Mouse (Mus musculus) liver, adult 10 weeks (tissue): Measurements from ENCODE around the gene Plscr4. TPM values are rescaled to one million over a fixed set of nuclear protein-coding genes. Genes with fewer than 3 reads are reported as not detected.

ENCODE experiments used
- polyA plus RNA-seq: library from polyadenylated mRNA; stranded (reverse); fragments of 350-450 nt; fragmentation: Illumina TruSeq; extraction: RNeasy Lipid Tissue Mini Kit (QIAGEN cat#74804); gene quantifications from one replicate; pipeline ENCODE4 v1.2.3, GENCODE M21; 2014; ENCODE audit warnings: low read depth, low replicate concordance

Gene Plscr4
- polyA plus RNA-seq = 6.7 TPM

GRCm38 (mm10) chr9:92457261-92458058 is at the start of gene Plscr4:
Plscr4 (plus strand) TSS chr9:92457373.

Other genes with a start within 250 kb of the Plscr4 start
- gene Plscr1, start 207.6 kb upstream of the Plscr4 start, polyA plus RNA-seq = 20.9 TPM
- 77.8 TPM for gene Plscr2, start 181.8 kb upstream of the Plscr4 start, polyA plus RNA-seq
- gene 1700057G04Rik, start 148.0 kb upstream of the Plscr4 start, polyA plus RNA-seq = not detected
- gene Plod2, start 84.8 kb downstream of the Plscr4 start, polyA plus RNA-seq = 1.3 TPM